Mouse (Mus musculus): ENCODE measurements around the gene Wasf1. TPM values are rescaled to one million over a fixed set of nuclear protein-coding genes. Genes with fewer than 3 reads are reported as not detected.

The Wasf1 gene
- total and polyA plus RNA-seq, 2 experiments from 2014 or later: 1.8 to 4.6 TPM

DNA sequence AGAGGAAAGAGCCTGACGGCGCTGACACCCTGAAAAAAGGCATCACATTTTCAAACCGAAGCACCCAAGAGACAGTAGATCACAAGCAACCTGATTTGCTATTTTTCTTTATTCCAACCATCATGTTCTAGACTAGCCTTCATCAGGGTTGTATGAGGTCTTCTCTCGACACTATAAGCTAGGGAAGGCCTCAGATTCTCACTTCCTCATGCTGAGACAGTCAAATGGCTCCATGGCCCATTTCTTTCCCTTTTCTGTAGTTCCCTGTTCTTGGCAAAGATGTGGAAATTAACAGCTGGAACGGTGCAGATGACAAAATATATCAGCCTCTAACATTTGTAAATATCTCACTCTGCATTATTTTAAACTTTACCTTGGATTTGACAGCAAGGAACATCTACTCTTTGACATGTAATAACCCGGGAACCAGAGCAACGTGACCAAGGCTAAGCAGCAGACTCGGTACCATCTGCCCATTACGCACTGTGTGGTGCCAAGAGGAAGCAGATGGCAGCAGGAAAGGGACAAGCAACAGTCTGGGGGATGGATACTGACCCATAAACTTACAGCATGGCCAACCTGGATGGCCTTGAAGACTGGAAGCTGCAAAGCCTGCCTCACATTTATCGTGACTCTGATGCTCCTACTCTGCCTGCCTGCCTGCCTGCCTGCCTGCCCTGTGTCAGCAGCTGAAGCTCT lies 36.0 kb upstream of the Wasf1 start:
- Histone ChIP-seq H3K27me3 (ENCODE audit: control insufficient read depth, insufficient read depth, low read length) (no peaks in the 10 kb centered on the region), H3K9me3 (replicated peaks; ENCODE audit: control insufficient read depth, low read length) (no peaks in the 10 kb centered on the region), H3K36me3 (replicated peaks; ENCODE audit: control insufficient read depth, insufficient read depth, low read length) (peaks cover 53% of the 10 kb centered on the region), H3K4me1 (ENCODE audit: control insufficient read depth, insufficient read depth) (no peaks in the 10 kb centered on the region), H3K9ac (replicated peaks; ENCODE audit: low read depth, low read length) (no peak overlapping the region), H3K4me2 (ENCODE audit: low read depth, low read length) (no peak overlapping the region), H3K4me3 (ENCODE audit: low read depth, low read length) (no peak overlapping the region), H3K27ac (ENCODE audit: low read depth) (no peak overlapping the region)
- WGBS: 94% methylated on average over 10 of the region's 10 CpGs
- ATAC-seq (ENCODE audit: insufficient read depth, low read depth) (no peak), DNase-seq (ENCODE audit: low spot score) (no peak)
- TF ChIP-seq CTCF (IDR thresholded peaks at IDR 0.05; ENCODE audit: low read depth): no peak
- TF ChIP-seq EP300 (IDR thresholded peaks at IDR 0.05; ENCODE audit: low read depth): no peak

DNA sequence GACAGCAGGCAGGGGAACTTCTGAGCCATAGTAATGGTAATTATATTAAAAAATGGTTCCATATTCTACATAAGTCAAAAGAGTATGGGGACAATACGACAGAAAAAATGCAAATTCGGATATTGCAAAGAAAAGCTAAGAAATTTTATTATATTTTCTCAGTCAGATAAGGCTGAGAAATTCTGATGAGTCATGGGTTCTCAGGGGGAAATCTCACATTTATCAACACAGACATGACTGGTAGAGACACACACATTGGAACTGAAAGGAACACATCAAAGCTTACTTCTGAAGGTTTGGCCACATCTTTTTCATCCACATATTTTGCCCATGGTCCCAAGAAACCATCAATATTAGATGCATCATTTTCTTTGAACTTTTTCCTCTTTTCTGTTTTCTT lies 32.6 kb upstream of the Wasf1 start:
- DNase-seq (ENCODE audit: low spot score) (no peak), ATAC-seq (ENCODE audit: insufficient read depth, low read depth) (no peak)
- no peak overlapping the region for H3K4me3 ChIP-seq (ENCODE audit: low read depth, low read length)
- no peak overlapping the region for H3K4me2 ChIP-seq (ENCODE audit: low read depth, low read length)
- H3K9me3 ChIP-seq (replicated peaks; ENCODE audit: control insufficient read depth, low read length): no peaks in the 10 kb centered on the region
- no peaks in the 10 kb centered on the region for H3K27me3 ChIP-seq (ENCODE audit: control insufficient read depth, insufficient read depth, low read length)
- TF ChIP-seq EP300 (IDR thresholded peaks at IDR 0.05; ENCODE audit: low read depth) (no peak), CTCF (IDR thresholded peaks at IDR 0.05; ENCODE audit: low read depth) (no peak)
- H3K9ac ChIP-seq (replicated peaks; ENCODE audit: low read depth, low read length): no peak overlapping the region
- peaks cover 39% of the 10 kb centered on the region for H3K36me3 ChIP-seq (replicated peaks; ENCODE audit: control insufficient read depth, insufficient read depth, low read length)
- WGBS: 79% methylated on average over 2 of the region's 2 CpGs
- no peaks in the 10 kb centered on the region for H3K4me1 ChIP-seq (ENCODE audit: control insufficient read depth, insufficient read depth)
- no peak overlapping the region for H3K27ac ChIP-seq (ENCODE audit: low read depth)

GRCm38 (mm10) chr10:40851138-40851537 lies 32.1 kb upstream of the Wasf1 start:
- Histone ChIP-seq H3K9ac (replicated peaks; ENCODE audit: low read depth, low read length) (no peak overlapping the region), H3K9me3 (replicated peaks; ENCODE audit: control insufficient read depth, low read length) (no peaks in the 10 kb centered on the region), H3K27ac (ENCODE audit: low read depth) (no peak overlapping the region), H3K36me3 (replicated peaks; ENCODE audit: control insufficient read depth, insufficient read depth, low read length) (peaks cover 39% of the 10 kb centered on the region), H3K27me3 (ENCODE audit: control insufficient read depth, insufficient read depth, low read length) (no peaks in the 10 kb centered on the region), H3K4me2 (ENCODE audit: low read depth, low read length) (no peak overlapping the region), H3K4me3 (ENCODE audit: low read depth, low read length) (no peak overlapping the region), H3K4me1 (ENCODE audit: control insufficient read depth, insufficient read depth) (no peaks in the 10 kb centered on the region)
- DNase-seq (ENCODE audit: low spot score) (no peak), ATAC-seq (ENCODE audit: insufficient read depth, low read depth) (no peak)
- TF ChIP-seq EP300 (IDR thresholded peaks at IDR 0.05; ENCODE audit: low read depth) (no peak), CTCF (IDR thresholded peaks at IDR 0.05; ENCODE audit: low read depth) (no peak)

DNA sequence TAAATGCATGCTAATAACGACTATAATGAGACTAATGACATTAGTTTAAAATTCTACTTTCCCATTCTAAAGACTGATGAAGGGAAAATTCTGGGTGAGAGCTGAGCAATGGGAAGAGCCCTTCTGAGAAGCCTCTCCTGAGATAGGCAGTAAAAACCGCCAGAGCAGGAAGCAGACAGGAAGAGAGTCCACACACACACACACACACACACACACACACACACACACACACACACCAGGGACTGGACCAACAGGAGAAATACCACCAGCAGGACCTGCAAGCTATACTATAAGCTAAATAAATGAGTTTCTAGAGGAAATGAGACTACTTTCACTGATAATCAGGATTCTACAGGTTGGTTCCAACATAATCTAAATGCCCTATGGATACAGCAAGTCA lies 27.7 kb upstream of the Wasf1 start:
- Histone ChIP-seq H3K27ac (ENCODE audit: low read depth) (no peak overlapping the region), H3K4me1 (ENCODE audit: control insufficient read depth, insufficient read depth) (0 out of 2 replicates have a peak, but pooled peaks cover 4% of the 10 kb centered on the region), H3K9me3 (replicated peaks; ENCODE audit: control insufficient read depth, low read length) (no peaks in the 10 kb centered on the region), H3K4me2 (ENCODE audit: low read depth, low read length) (no peak overlapping the region), H3K9ac (replicated peaks; ENCODE audit: low read depth, low read length) (no peak overlapping the region), H3K27me3 (ENCODE audit: control insufficient read depth, insufficient read depth, low read length) (no peaks in the 10 kb centered on the region), H3K4me3 (ENCODE audit: low read depth, low read length) (no peak overlapping the region), H3K36me3 (replicated peaks; ENCODE audit: control insufficient read depth, insufficient read depth, low read length) (peaks cover 3% of the 10 kb centered on the region; the same call in 1 of the 2 replicates)
- ATAC-seq (ENCODE audit: insufficient read depth, low read depth) (no peak), DNase-seq (ENCODE audit: low spot score) (no peak)
- WGBS: 65% methylated on average over 2 of the region's 2 CpGs
- TF ChIP-seq EP300 (IDR thresholded peaks at IDR 0.05; ENCODE audit: low read depth) (no peak), CTCF (IDR thresholded peaks at IDR 0.05; ENCODE audit: low read depth) (no peak)

DNA sequence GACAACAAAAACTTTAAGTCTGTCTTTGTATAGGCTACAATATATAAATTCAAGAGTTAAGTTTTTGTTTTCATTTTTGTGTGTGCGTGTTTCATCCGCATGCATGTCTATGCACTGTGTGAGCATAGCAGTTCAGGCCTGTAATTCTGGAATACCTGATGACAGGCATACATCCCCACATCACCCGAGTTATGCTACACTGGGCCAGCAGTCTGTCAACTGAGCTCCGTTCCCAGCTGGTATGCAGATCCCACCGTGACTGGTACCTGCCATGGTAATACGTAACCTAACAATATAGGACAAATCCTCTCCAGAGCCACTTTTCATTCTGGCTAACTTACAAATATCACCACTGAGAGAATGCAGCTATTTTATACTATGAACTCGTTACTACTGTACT lies 26.6 kb upstream of the Wasf1 start:
- H3K4me1 ChIP-seq (ENCODE audit: control insufficient read depth, insufficient read depth): 0 out of 2 replicates have a peak, but pooled peaks cover 4% of the 10 kb centered on the region
- DNase-seq (ENCODE audit: low spot score) (no peak), ATAC-seq (ENCODE audit: insufficient read depth, low read depth) (no peak)
- no peak overlapping the region for H3K9ac ChIP-seq (replicated peaks; ENCODE audit: low read depth, low read length)
- TF ChIP-seq CTCF (IDR thresholded peaks at IDR 0.05; ENCODE audit: low read depth) (no peak), EP300 (IDR thresholded peaks at IDR 0.05; ENCODE audit: low read depth) (no peak)
- H3K36me3 ChIP-seq (replicated peaks; ENCODE audit: control insufficient read depth, insufficient read depth, low read length): peaks cover 3% of the 10 kb centered on the region; the same call in 1 of the 2 replicates
- H3K9me3 ChIP-seq (replicated peaks; ENCODE audit: control insufficient read depth, low read length): no peaks in the 10 kb centered on the region
- no peak overlapping the region for H3K4me2 ChIP-seq (ENCODE audit: low read depth, low read length)
- H3K4me3 ChIP-seq (ENCODE audit: low read depth, low read length): no peak overlapping the region
- WGBS: 68% methylated on average over 7 of the region's 7 CpGs
- H3K27ac ChIP-seq (ENCODE audit: low read depth): no peak overlapping the region
- no peaks in the 10 kb centered on the region for H3K27me3 ChIP-seq (ENCODE audit: control insufficient read depth, insufficient read depth, low read length)

DNA sequence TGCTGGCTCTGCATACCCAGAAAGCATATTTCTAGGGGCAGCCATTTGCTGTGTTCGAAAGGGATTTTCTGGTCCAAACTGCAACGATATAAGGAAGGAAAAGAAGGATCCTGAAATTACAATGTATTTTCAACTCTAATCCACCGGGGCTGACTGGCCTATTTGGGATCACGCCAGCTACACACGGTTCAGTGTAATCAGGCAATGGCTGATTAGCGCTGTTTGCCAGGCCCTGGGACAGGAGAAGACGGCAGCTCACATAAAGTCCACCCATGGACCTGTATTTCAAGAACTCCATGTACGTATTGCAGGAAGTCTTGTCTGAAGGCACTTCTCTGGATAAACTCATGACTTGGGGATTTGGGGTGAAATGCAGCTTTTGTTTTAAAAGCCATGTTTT lies 25.7 kb upstream of the Wasf1 start:
- Histone ChIP-seq H3K27ac (ENCODE audit: low read depth) (0 out of 2 replicates have a peak overlapping the region, but pooled peaks have one; percentile 15), H3K27me3 (ENCODE audit: control insufficient read depth, insufficient read depth, low read length) (no peaks in the 10 kb centered on the region), H3K4me2 (ENCODE audit: low read depth, low read length) (peak overlapping the region; percentile 28), H3K4me1 (ENCODE audit: control insufficient read depth, insufficient read depth) (0 out of 2 replicates have a peak, but pooled peaks cover 4% of the 10 kb centered on the region), H3K36me3 (replicated peaks; ENCODE audit: control insufficient read depth, insufficient read depth, low read length) (no peaks in the 10 kb centered on the region), H3K9ac (replicated peaks; ENCODE audit: low read depth, low read length) (no peak overlapping the region), H3K9me3 (replicated peaks; ENCODE audit: control insufficient read depth, low read length) (no peaks in the 10 kb centered on the region), H3K4me3 (ENCODE audit: low read depth, low read length) (no peak overlapping the region)
- peak; percentile 53 for DNase-seq (ENCODE audit: low spot score)
- TF ChIP-seq CTCF (IDR thresholded peaks at IDR 0.05; ENCODE audit: low read depth): no peak
- TF ChIP-seq EP300 (IDR thresholded peaks at IDR 0.05; ENCODE audit: low read depth): no peak
- WGBS: 28% methylated on average over 8 of the region's 8 CpGs
- ATAC-seq (ENCODE audit: insufficient read depth, low read depth): peak; percentile 60; the same call in 1 of the 2 replicates

Measured in heart, postnatal 0 days (tissue).